9 mouse cellular contexts compared by ENCODE assay signal in genomic region chr12:3550280-3550679, GRCm38 (mm10). TPM values are rescaled to one million over a fixed set of nuclear protein-coding genes. Genes with fewer than 3 reads are reported as not detected.
DNase-seq lines count a peak whose midpoint lies in the region; ATAC-seq lines count a peak whose summit lies in the region.
"Had no signal": no experiment of that assay in that cellular context is flagged by ENCODE, and none has a peak within 500 bp of the region (broad histone marks: within the 10 kb centered on the region; RNA-seq: fewer than 3 reads in every experiment).

No protein-coding gene starts in this region.

- H3K27ac ChIP-seq in forebrain, embryonic 11.5 days (ENCODE audit: low read depth, low read length), result no peak overlapping the region
- no peak overlapping the region for H3K27ac ChIP-seq in liver, embryonic 13.5 days
- H3K27ac ChIP-seq: limb, embryonic 15.5 days had no signal

- DNase-seq in kidney, postnatal 10 days, result peak; percentile 30
- DNase-seq in kidney, adult 8-10 months, result no peak
- peak; percentile 40 for DNase-seq in adrenal gland, adult 2 months
- peak; percentile 82 for DNase-seq in forebrain, embryonic 11.5 days (ENCODE audit: low spot score)
- no peak for DNase-seq in liver, embryonic 13.5 days
- DNase-seq in urinary bladder, postnatal 4 days (ENCODE audit: low spot score in 2 of 2), result no peak
- no peak for DNase-seq in urinary bladder, postnatal 14 days (ENCODE audit: low spot score)
- no peak for DNase-seq in left cerebral cortex, adult 18-20 months (ENCODE audit: low spot score in 2 of 2)

- no peaks in the 10 kb centered on the region for H3K9me3 ChIP-seq in forebrain, embryonic 11.5 days (ENCODE audit: control insufficient read depth, low read length)
- H3K9me3 ChIP-seq in liver, embryonic 13.5 days (replicated peaks), result no peaks in the 10 kb centered on the region
- H3K9me3 ChIP-seq: limb, embryonic 15.5 days had no signal

- H3K4me1 ChIP-seq in forebrain, embryonic 11.5 days (replicated peaks; ENCODE audit: control insufficient read depth, insufficient read depth, low read length), result no peaks in the 10 kb centered on the region
- peaks cover 2% of the 10 kb centered on the region; the same call in 1 of the 2 replicates for H3K4me1 ChIP-seq in liver, embryonic 13.5 days (replicated peaks)
- H3K4me1 ChIP-seq: limb, embryonic 15.5 days had no signal

- H3K36me3 ChIP-seq in forebrain, embryonic 11.5 days (ENCODE audit: control insufficient read depth, insufficient read depth, low read length), result no peaks in the 10 kb centered on the region
- no peaks in the 10 kb centered on the region for H3K36me3 ChIP-seq in liver, embryonic 13.5 days
- H3K36me3 ChIP-seq: limb, embryonic 15.5 days had no signal

- H3K27me3 ChIP-seq in forebrain, embryonic 11.5 days (ENCODE audit: control insufficient read depth, insufficient read depth, low read length), result no peaks in the 10 kb centered on the region
- no peaks in the 10 kb centered on the region for H3K27me3 ChIP-seq in liver, embryonic 13.5 days
- H3K27me3 ChIP-seq: limb, embryonic 15.5 days had no signal

- H3K9ac ChIP-seq in forebrain, embryonic 11.5 days (ENCODE audit: low read length), result no peak overlapping the region
- no peak overlapping the region for H3K9ac ChIP-seq in liver, embryonic 13.5 days
- H3K9ac ChIP-seq: limb, embryonic 15.5 days had no signal

- no peak overlapping the region for H3K4me3 ChIP-seq in forebrain, embryonic 11.5 days (ENCODE audit: low read depth, low read length)
- 0 out of 2 replicates have a peak overlapping the region, but pooled peaks have one; percentile 15 for H3K4me3 ChIP-seq in liver, embryonic 13.5 days (replicated peaks)
- H3K4me3 ChIP-seq: limb, embryonic 15.5 days had no signal

- peak; percentile 42; the same call in 1 of the 2 replicates for ATAC-seq in forebrain, embryonic 11.5 days (replicated peaks; ENCODE audit: low FRiP score)
- ATAC-seq in liver, embryonic 13.5 days (ENCODE audit: low read depth), result peak; percentile 53; the same call in 1 of the 2 replicates

- WGBS in forebrain, embryonic 11.5 days, result 7% methylated on average over 13 of the region's 13 CpGs
- WGBS in liver, embryonic 13.5 days (ENCODE audit: insufficient replicate concordance), result 8% methylated on average over 13 of the region's 13 CpGs

- H3K4me2 ChIP-seq in forebrain, embryonic 11.5 days (ENCODE audit: low read depth, low read length, severe bottlenecking), result 0 out of 2 replicates have a peak overlapping the region, but pooled peaks have one; percentile 2
- peak overlapping the region; percentile 43; the same call in 1 of the 2 replicates for H3K4me2 ChIP-seq in liver, embryonic 13.5 days
- H3K4me2 ChIP-seq: limb, embryonic 15.5 days had no signal

RNA-seq across cellular contexts. Expression of gene Dtnb, which starts 21.9 kb away (rescaled TPM):
- 10 to 100 TPM; 24.9 to 38.2 TPM for total RNA-seq in adrenal gland, adult 2 months (2021)
- polyA plus RNA-seq in adrenal gland, adult 2 months (2012; rRNA removed), result 31.2 and 32.7 TPM in 2 replicates
- polyA plus RNA-seq in forebrain, embryonic 11.5 days (2014; fragmentation: Nextera tagmentation; extraction: Ambion mirVana), result 37.8 and 42.7 TPM in 2 replicates
- 16.3 and 17.4 TPM in 2 replicates for polyA plus RNA-seq in liver, embryonic 13.5 days (2015; fragmentation: Nextera tagmentation; extraction: Ambion mirVana)
- 100 to 1,000 TPM; 124 to 136 TPM for total RNA-seq in left cerebral cortex, adult 18-20 months (2021)

Comparison
In these comparisons a context has a peak if more than half of its experiments do, and no peak if none do; other contexts are left out.
1. DNase-seq: peak in kidney, postnatal 10 days (single experiment), adrenal gland, adult 2 months (single experiment) and forebrain, embryonic 11.5 days (single experiment); none in kidney, adult 8-10 months (0 of 2), liver, embryonic 13.5 days (single experiment), urinary bladder, postnatal 4 days (0 of 2), urinary bladder, postnatal 14 days (single experiment) and left cerebral cortex, adult 18-20 months (0 of 2).